Mouse (Mus musculus): ENCODE measurements around the gene Rab25.

DNA sequence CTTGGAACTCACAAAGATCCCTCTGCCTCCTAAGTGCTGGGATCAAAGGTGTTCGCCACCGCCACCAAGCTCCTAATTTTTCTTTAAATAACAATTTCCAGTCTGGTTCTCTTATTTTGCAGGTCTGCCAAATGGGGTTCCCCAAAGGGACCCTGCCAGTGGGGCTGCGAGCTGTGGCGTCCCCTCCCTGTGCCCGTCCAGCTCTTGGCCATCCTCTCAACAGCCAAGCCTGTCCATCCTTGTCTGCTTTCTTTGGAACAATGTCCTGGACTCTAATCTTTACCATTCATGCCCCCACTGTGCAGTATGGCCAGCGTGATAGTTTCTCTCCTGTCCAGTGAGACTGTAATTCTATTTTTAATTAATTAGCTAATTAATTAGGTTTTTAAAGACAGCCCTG is 26.9 kb downstream of the Rab25 start:
- TF ChIP-seq CTCF (IDR thresholded peaks at IDR 0.05; ENCODE audit: low read depth, low read length), result no peak
- no peak for TF ChIP-seq GATA1 (IDR thresholded peaks at IDR 0.05; ENCODE audit: borderline replicate concordance, low read length)
- TF ChIP-seq POLR2AphosphoS5 (IDR thresholded peaks at IDR 0.05; ENCODE audit: insufficient replicate concordance, low read depth, low read length), result no peak
- no peak for TF ChIP-seq TAL1 (conservative IDR thresholded peaks at IDR 0.05; ENCODE audit: low read depth, low read length)
- TF ChIP-seq GATA2 (IDR thresholded peaks at IDR 0.05; ENCODE audit: borderline replicate concordance, low read depth, low read length), result no peak
